Mouse (Mus musculus): ENCODE measurements at regions not wholly inside any gene's neighbourhood (a gene's known extent, or its start where the extent isn't known, plus 50 kb on each side); places are given as distances from the start of the nearest gene placed in this dataset.

- TF ChIP-seq CTCF (IDR thresholded peaks at IDR 0.05; ENCODE audit: control insufficient read depth, insufficient read depth, insufficient replicate concordance, low read depth, low read length) (no peak), POLR2A (IDR thresholded peaks at IDR 0.05; ENCODE audit: control insufficient read depth, low read depth, low read length) (no peak)
Observed at GRCm38 (mm10) chr1:177573781-177574180, 131.6 kb downstream of the Zbtb18 start.

All from testis, adult 2 months (tissue).